ENCODE assay signal across 28 mouse cellular contexts in the genomic region with DNA sequence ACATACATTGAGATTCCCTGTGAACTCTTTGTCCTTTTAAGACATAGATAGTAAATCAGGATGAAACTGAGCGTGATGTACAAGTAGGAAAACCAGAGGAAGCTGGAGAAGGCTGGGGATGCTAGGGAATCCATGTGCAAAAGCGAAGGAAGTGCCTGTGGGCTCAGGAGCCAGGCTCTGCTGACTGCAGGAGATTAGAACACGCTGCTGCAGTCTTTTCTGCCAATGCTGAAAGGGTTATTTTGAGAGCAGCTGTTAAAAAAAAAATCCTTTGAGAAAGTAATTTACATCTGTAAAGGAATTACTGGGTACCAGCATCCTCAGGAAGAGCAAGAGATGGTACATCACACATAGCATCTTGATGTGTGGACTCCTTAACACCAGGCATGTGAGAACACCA. TPM values are rescaled to one million over a fixed set of nuclear protein-coding genes. Genes with fewer than 3 reads are reported as not detected.
"Had no signal": no experiment of that assay in that cellular context is flagged by ENCODE, and none has a peak within 500 bp of the region (broad histone marks: within the 10 kb centered on the region; RNA-seq: fewer than 3 reads in every experiment).

No protein-coding gene starts in this region.

- H3K36me3 ChIP-seq: heart, embryonic 13.5 days; heart, embryonic 15.5 days; hindbrain, embryonic 13.5 days; hindbrain, embryonic 15.5 days; kidney, embryonic 15.5 days; limb, embryonic 13.5 days; limb, embryonic 15.5 days; liver, embryonic 12.5 days had no signal

- H3K27ac ChIP-seq: gastrocnemius, adult 2 months; heart, embryonic 13.5 days; heart, embryonic 15.5 days; hindbrain, embryonic 13.5 days; hindbrain, embryonic 15.5 days; hindbrain, postnatal 0 days; kidney, embryonic 15.5 days; kidney, postnatal 0 days; limb, embryonic 13.5 days; limb, embryonic 15.5 days; liver, embryonic 12.5 days; liver, embryonic 14.5 days had no signal

- H3K9ac ChIP-seq: heart, embryonic 13.5 days; heart, embryonic 15.5 days; hindbrain, embryonic 13.5 days; hindbrain, embryonic 15.5 days; kidney, embryonic 15.5 days; limb, embryonic 13.5 days; limb, embryonic 15.5 days; liver, embryonic 12.5 days; liver, embryonic 14.5 days had no signal

- H3K4me1 ChIP-seq: heart, embryonic 13.5 days; heart, embryonic 15.5 days; kidney, embryonic 15.5 days; limb, embryonic 13.5 days; limb, embryonic 15.5 days; liver, embryonic 12.5 days had no signal

- H3K4me3 ChIP-seq: gastrocnemius, adult 2 months; heart, embryonic 13.5 days; heart, embryonic 15.5 days; hindbrain, embryonic 13.5 days; hindbrain, embryonic 15.5 days; kidney, embryonic 15.5 days; limb, embryonic 13.5 days; limb, embryonic 15.5 days; liver, embryonic 12.5 days had no signal

- H3K27me3 ChIP-seq: heart, embryonic 13.5 days; heart, embryonic 15.5 days; hindbrain, embryonic 13.5 days; hindbrain, embryonic 15.5 days; kidney, embryonic 15.5 days; limb, embryonic 13.5 days; limb, embryonic 15.5 days had no signal

- DNase-seq: gastrocnemius, adult 2 months; gastrocnemius, postnatal 10 days; gastrocnemius, postnatal 25 days; heart, adult 18-20 months; heart, postnatal 14 days; heart, postnatal 36 days; kidney, adult 11 months; kidney, adult 2 months; kidney, adult 9 months; kidney, postnatal 14 days; kidney, postnatal 36 days; layer of hippocampus, adult 9-11 months; layer of hippocampus, postnatal 36 days had no signal

RNA-seq across cellular contexts. Expression of gene Rnf112, which starts 23.9 kb away (rescaled TPM):
- total RNA-seq: granulocyte monocyte progenitor cell, adult 5-6 weeks; heart, postnatal 36 days; hematopoietic stem cell, adult 5-6 weeks; liver, adult 2 months had no signal
- polyA plus RNA-seq: heart, postnatal 0 days; liver, adult 2 months had no signal

RNA-seq across cellular contexts. Expression of gene Slc47a1, which starts 51.9 kb away (rescaled TPM):
- total RNA-seq: granulocyte monocyte progenitor cell, adult 5-6 weeks; hematopoietic stem cell, adult 5-6 weeks had no signal

RNA-seq across cellular contexts. Expression of gene Mfap4, which starts 55.2 kb away (rescaled TPM):
- total RNA-seq: granulocyte monocyte progenitor cell, adult 5-6 weeks; hematopoietic stem cell, adult 5-6 weeks had no signal
